Mouse (Mus musculus) regulatory T cell (primary cell): ENCODE measurements around the gene Uqcrc1.

Source experiments
- in situ Hi-C: fragments of 300-600 bp; cut with MboI, MseI; formaldehyde crosslinking; loops from one replicate; pipeline ENCODE4 v1.15.1; 2025; ENCODE audit warnings: high pct_unique_total_duplicates

Gene Uqcrc1

DNA sequence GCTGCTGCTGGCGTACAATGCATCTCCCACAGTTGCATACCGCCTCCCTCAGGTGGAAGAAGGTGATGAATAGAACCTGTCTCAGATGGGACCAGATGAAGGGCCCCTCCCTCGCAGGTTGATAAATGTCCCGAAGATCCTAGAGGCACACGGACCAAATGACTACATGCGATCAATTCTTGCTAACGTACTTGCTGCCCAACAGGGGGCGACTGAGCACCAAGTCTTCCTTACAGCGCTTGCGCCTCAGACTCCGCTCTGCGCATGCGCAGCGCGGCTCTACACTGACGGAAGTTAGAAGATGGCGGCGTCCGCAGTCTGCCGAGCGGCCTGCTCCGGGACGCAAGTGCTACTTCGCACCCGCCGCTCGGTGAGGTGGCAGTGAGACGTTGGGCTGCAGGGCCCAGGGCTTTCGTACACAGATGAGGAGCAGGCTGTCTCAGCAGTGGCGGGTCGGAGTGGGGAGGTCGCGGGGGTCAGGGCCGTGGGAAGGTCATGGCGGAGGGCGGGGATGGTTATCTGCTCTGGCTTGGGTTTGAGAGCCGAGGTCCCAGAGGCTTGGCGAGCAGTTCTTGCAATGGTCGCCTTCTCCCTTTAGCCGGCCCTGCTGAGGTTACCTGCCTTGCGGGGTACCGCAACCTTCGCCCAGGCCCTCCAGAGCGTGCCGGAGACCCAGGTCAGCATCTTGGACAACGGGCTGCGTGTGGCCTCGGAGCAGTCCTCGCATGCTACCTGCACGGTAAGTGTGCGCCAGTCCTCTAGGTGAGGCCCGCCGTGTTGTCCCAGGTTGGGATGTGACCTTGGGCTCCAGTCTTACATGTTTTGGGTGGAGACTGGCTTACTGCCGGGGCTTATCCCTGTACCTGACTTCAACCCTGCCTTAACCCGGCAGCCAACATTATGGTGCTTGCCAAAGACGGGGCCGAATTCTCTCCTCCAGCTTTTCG, at the start of gene Uqcrc1:
Gene Uqcrc1 (plus strand): TSS at position 216 of the 947 bp plus-strand sequence.
- in situ Hi-C loops = loop anchor here (5.0 kb wide), 1 partner anchor 179 kb away; no protein-coding TSS in a partner anchor

DNA sequence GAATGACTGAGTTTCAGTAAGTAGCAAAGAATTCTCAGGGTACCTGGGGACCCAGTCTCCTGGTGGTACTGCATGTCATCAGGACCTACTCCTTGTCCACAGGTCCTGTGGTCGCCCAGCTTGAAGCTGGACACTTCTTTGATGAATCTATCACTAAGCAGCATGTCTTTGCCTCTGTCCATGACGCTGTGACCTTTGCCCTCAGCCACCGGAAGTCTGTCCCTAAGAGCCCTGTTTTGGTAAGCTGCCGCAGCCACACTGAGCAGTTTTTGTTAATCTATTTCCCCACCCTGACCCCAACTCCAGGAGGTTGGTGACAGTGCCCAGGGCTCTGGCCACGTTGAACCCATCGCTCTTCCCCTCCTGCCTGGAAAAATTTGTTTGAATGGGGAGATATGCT, 24.1 kb upstream of the Uqcrc1 start:
- in situ Hi-C loops = loop anchor here (10.0 to 25.0 kb wide), 3 partner anchors 168 to 550 kb away; no protein-coding TSS in a partner anchor

DNA sequence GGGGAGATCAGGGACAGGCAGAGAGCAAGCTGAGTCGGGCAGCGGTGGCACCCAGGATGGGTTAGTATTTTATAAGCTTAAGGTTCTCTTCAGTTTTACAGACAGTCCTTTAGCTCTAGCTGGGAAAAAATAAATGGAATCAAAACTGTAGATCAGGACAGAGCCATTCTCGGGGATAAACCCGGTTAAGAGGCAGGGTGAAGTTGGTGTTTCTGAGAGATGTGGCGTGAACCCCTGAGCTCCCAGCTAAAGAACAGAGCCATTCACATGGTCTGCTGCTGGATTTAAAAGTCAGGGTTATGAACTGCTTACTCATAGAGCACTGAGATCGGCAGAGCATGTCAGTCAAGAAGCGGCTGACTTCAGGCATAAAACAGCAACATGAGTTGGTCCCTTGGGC, 23.3 kb upstream of the Uqcrc1 start:
- in situ Hi-C loops = loop anchor here (10.0 to 25.0 kb wide), 3 partner anchors 168 to 551 kb away; no protein-coding TSS in a partner anchor

- in situ Hi-C loops = loop anchor here (10.0 to 25.0 kb wide), 3 partner anchors 169 to 551 kb away; no protein-coding TSS in a partner anchor
Observed at GRCm38 (mm10) chr9:108913621-108914020, 22.8 kb upstream of the Uqcrc1 start.

DNA sequence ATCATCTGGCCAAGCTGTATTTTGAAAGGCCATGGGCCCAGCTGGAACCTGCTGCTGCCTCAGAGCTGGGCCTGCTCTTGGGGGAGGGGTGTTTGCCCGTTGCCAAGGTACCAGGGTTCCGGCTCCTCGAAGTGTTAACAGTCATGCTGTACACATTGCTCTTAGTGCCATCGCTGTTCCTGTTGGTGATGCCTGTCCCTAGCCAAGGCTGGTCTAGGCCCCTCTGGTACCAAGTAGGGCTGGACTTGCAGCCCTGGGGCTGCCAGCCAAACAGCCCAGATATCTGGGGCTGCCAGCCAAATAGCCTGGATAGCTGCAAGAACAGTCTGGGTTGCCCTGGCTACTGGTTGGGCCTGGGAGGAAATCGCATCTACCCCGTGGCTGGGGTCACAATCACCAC, 21.9 kb upstream of the Uqcrc1 start, which contains the start of gene Tmem89:
Gene Tmem89 (plus strand): TSS at position 129 of the 400 bp plus-strand sequence.
- in situ Hi-C loops = loop anchor here (10.0 to 25.0 kb wide), 3 partner anchors 170 to 552 kb away; no protein-coding TSS in a partner anchor

GRCm38 (mm10) chr9:108925897-108926296, 10.5 kb upstream of the Uqcrc1 start:
- in situ Hi-C loops = no loop called here

- in situ Hi-C loops = no loop called here
Observed at GRCm38 (mm10) chr9:108928424-108928823, 8.0 kb upstream of the Uqcrc1 start.

- in situ Hi-C loops = loop anchor here (5.0 kb wide), 1 partner anchor 179 kb away; no protein-coding TSS in a partner anchor
Observed at GRCm38 (mm10) chr9:108935991-108936390, 442 bp upstream of the Uqcrc1 start.

DNA sequence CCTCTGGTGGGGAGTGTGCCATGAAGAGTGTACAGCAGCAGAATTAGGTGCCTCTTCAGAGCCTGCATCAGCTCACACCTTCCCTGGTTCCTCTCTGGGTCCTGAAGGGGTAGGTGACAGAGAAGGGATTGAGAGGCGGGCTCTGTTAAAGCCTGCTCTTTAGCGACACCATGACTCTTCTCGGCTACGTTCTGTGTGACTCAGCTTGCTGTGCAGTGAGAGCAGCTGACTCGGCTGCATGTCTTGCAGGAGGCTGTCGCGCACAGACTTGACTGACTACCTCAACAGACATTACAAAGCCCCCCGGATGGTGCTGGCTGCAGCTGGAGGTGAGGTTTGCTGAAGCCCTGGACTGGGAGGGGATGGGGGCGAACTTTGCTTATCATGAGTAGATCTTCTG, 8.7 kb downstream of the Uqcrc1 start:
- in situ Hi-C loops = no loop called here

DNA sequence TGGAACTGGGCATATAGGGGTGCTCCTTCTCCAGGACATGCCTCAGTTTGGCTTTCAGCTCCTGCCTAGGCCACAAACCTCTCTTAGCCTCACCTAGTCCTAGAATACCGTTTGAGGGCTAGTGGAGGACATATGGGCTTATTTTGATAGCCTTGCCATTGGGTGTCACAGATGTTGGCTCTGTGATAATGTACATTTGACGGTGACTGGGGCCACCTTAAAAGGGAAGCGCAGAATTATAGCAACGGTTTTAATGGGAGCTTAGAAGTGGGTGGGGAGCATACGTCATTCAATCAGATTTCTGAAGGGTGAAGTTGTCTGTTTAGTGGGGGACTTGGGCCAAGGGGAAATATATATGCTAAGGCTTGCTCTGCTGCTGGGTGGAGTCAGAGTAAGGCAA, 9.2 kb downstream of the Uqcrc1 start:
- in situ Hi-C loops = no loop called here

DNA sequence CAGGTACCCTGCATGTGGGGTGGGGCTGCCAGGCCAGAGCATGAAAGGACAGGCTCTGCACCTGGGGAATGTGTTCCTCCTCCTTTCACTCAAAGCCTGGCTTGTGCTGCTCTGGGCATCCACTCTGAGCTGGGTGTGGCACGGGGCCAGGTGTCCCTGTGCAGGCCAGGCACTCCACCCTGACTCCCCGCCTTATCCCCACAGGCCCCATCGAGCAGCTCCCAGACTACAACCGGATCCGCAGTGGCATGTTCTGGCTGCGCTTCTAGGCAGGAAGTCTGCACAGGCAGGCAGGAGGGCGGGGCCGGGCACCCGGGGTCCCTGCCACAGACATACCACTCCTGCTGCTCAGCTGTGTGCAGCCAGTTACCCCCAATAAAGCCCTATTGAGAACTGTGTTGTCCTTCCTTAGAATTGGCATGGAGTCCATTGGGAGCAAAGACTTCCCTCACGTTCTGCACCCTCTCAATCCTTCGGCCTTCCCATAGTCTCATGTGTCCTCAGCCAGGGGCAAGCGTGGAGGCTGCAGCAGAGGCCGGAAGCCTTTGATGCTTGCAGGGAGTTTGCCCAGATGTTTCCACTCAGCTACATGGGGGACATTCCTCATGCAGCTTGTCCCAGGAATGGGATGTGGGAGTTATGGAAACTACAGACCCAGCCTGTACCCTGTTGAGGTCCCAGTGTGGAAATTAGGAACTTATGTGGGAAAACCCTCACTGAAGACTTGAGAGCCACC, 13.0 kb downstream of the Uqcrc1 start:
- in situ Hi-C loops = no loop called here

- in situ Hi-C loops = no loop called here
Observed at GRCm38 (mm10) chr9:108949967-108950728, 13.7 kb downstream of the Uqcrc1 start.

GRCm38 (mm10) chr9:108953081-108953636, 16.7 kb downstream of the Uqcrc1 start, which contains the start of gene Col7a1:
Gene Col7a1 (plus strand): TSS chr9:108953586.
- in situ Hi-C loops = no loop called here

GRCm38 (mm10) chr9:108955241-108955640, 18.8 kb downstream of the Uqcrc1 start:
- in situ Hi-C loops = no loop called here

DNA sequence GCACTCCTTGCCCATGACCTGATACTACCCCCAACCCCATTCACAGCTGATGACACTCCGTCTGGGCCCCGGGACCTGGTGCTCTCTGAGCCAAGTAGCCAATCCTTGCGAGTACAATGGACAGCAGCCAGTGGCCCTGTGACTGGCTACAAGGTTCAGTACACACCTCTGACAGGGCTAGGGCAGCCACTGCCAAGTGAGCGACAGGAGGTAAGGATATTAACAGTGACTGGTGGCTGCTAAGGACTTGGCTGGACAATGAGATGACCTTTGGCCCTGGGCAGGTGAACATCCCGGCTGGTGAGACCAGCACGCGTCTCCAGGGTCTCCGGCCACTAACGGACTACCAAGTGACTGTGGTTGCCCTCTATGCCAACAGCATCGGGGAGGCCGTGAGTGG, 19.4 kb downstream of the Uqcrc1 start:
- in situ Hi-C loops = no loop called here

DNA sequence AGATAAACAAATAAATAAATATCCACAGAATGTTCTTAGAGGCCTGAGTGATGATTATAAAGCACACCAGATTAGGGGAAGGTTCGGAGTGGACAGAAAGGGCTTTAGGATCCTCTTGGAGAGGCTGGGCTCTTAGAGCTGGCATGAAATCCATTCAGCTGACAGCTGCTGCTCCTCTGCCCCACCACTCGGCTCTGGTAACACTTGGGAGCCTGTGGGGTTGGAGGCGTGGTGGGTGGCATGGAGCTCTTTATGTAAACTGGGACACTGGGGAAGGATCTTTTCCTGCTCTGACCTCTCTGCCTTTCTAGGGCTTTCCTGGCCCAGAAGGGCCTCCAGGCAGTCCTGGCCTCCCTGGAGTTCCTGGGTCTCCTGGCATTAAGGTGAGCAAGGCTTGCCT, 27.1 kb downstream of the Uqcrc1 start:
- in situ Hi-C loops = no loop called here

GRCm38 (mm10) chr9:108964338-108964737, 27.9 kb downstream of the Uqcrc1 start:
- in situ Hi-C loops = no loop called here

- in situ Hi-C loops = no loop called here
Observed at GRCm38 (mm10) chr9:108970623-108971022, 34.2 kb downstream of the Uqcrc1 start.

- in situ Hi-C loops = no loop called here
Observed at GRCm38 (mm10) chr9:108976483-108976882, 40.0 kb downstream of the Uqcrc1 start.

DNA sequence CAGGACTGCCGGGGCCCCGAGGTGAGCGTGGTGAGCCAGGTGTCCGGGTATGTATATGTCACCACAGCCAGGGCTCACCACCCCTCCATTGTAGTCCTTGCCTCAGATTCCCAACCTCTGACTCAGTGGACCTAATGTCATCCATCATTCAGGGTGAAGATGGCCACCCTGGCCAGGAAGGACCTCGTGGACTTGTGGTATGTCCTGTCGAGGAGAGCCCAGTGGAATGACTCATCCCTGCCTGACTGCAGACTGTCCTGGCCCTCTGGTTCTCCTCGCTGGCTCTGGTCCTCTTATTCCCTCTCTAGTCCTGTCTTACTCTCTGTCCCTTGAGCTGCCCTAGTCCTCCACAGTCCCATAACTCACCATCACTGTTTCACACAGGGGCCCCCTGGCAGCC, 41.5 kb downstream of the Uqcrc1 start:
- in situ Hi-C loops = no loop called here

DNA sequence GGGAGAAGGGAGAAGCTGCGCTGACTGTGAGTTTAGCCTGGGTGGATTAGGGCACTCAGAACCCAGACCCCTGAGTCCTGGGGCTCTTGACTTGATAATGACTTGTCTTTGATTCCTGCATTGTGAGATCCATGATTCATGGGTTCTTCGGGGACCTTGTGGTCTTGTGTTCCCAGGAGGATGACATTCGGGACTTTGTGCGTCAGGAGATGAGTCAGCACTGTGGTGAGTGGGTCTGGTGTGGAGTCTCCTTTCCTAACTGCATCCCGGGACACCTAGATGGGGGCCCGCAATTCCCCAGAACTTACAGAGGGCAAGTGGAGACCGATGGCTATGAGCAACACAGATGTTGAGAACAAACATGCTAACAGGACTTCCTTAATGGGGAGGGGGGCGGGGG, 46.1 kb downstream of the Uqcrc1 start:
- in situ Hi-C loops = no loop called here
